In genomic region chr3:108458866-108459265, GRCm38 (mm10) we compare ENCODE assay signal across 8 mouse cellular contexts. TPM values are rescaled to one million over a fixed set of nuclear protein-coding genes. Genes with fewer than 3 reads are reported as not detected.
DNase-seq lines count a peak whose midpoint lies in the region; ATAC-seq and TF ChIP-seq lines count a peak whose summit lies in the region.

No protein-coding gene starts in this region.

- ATAC-seq in heart, embryonic 11.5 days (replicated peaks; ENCODE audit: insufficient number of reproducible peaks, low FRiP score, low TSS enrichment), result no peak; the same call in 1 of the 2 replicates
- peak; percentile 87 for ATAC-seq in intestine, embryonic 14.5 days (replicated peaks; ENCODE audit: low FRiP score, low TSS enrichment, low read depth)
- peak; percentile 86 for ATAC-seq in stomach, embryonic 16.5 days (ENCODE audit: insufficient read depth, low FRiP score)

- 38% methylated on average over 10 of the region's 10 CpGs for WGBS in heart, embryonic 11.5 days (ENCODE audit: insufficient replicate concordance)
- 23% methylated on average over 10 of the region's 10 CpGs for WGBS in intestine, embryonic 14.5 days
- 22% methylated on average over 10 of the region's 10 CpGs for WGBS in stomach, embryonic 16.5 days

- no peaks in the 10 kb centered on the region for H3K9me3 ChIP-seq in heart, embryonic 11.5 days (replicated peaks; ENCODE audit: control insufficient read depth, low read length)
- H3K9me3 ChIP-seq in E14TG2a.4 (ENCODE audit: low read length), result no peaks in the 10 kb centered on the region
- H3K9me3 ChIP-seq in intestine, embryonic 14.5 days (ENCODE audit: control insufficient read depth, low read length), result no peaks in the 10 kb centered on the region
- no peaks in the 10 kb centered on the region for H3K9me3 ChIP-seq in stomach, embryonic 16.5 days (replicated peaks; ENCODE audit: control insufficient read depth, low read length)

- intact Hi-C loops in heart, postnatal 10 days (cut with DNase I), result loop anchor here (5.0 kb wide), 1 partner anchor 57 kb away; no protein-coding TSS in a partner anchor

- H3K4me2 ChIP-seq in heart, embryonic 11.5 days, result peak overlapping the region; percentile 41
- H3K4me2 ChIP-seq in intestine, embryonic 14.5 days (ENCODE audit: low read length), result peak overlapping the region; percentile 16
- peak overlapping the region; percentile 26 for H3K4me2 ChIP-seq in stomach, embryonic 16.5 days (ENCODE audit: low read depth, low read length)

- no peak overlapping the region for H3K4me3 ChIP-seq in heart, embryonic 11.5 days (ENCODE audit: low read depth, low read length)
- peak overlapping the region; percentile 41; the same call in 1 of the 2 replicates for H3K4me3 ChIP-seq in E14TG2a.4 (replicated peaks; ENCODE audit: low read length)
- H3K4me3 ChIP-seq in intestine, embryonic 14.5 days (ENCODE audit: low read depth, low read length), result no peak overlapping the region
- no peak overlapping the region; the same call in 1 of the 2 replicates for H3K4me3 ChIP-seq in stomach, embryonic 16.5 days (replicated peaks; ENCODE audit: low read length)

- no peak for DNase-seq in heart, postnatal 10 days
- peak; percentile 69 for DNase-seq in intestine, embryonic 14.5 days (ENCODE audit: low spot score)
- DNase-seq in lung, adult 18-20 months, result peak; percentile 58 to 64
- no peak for DNase-seq in right cerebral cortex, postnatal 36 days (ENCODE audit: low spot score in 2 of 2)
- DNase-seq in adrenal gland, adult 18-20 months (ENCODE audit: low spot score in 2 of 2), result no peak

- H3K27me3 ChIP-seq in heart, embryonic 11.5 days (ENCODE audit: control insufficient read depth, insufficient read depth, low read length), result no peaks in the 10 kb centered on the region
- peaks cover 17% of the 10 kb centered on the region for H3K27me3 ChIP-seq in E14TG2a.4 (ENCODE audit: insufficient read depth, low read length)
- no peaks in the 10 kb centered on the region for H3K27me3 ChIP-seq in intestine, embryonic 14.5 days (replicated peaks; ENCODE audit: control insufficient read depth, insufficient read depth, low read length)
- no peaks in the 10 kb centered on the region for H3K27me3 ChIP-seq in stomach, embryonic 16.5 days (ENCODE audit: control insufficient read depth, insufficient read depth, low read length)

- H3K36me3 ChIP-seq in heart, embryonic 11.5 days (ENCODE audit: control insufficient read depth, insufficient read depth, low read length), result no peaks in the 10 kb centered on the region
- H3K36me3 ChIP-seq in E14TG2a.4 (ENCODE audit: insufficient read depth, low read length), result no peaks in the 10 kb centered on the region
- H3K36me3 ChIP-seq in intestine, embryonic 14.5 days (ENCODE audit: control insufficient read depth, insufficient read depth, low read length), result no peaks in the 10 kb centered on the region
- no peaks in the 10 kb centered on the region for H3K36me3 ChIP-seq in stomach, embryonic 16.5 days (ENCODE audit: control insufficient read depth, insufficient read depth, low read length)

- no peak overlapping the region for H3K9ac ChIP-seq in heart, embryonic 11.5 days (ENCODE audit: low read depth, low read length)
- H3K9ac ChIP-seq in intestine, embryonic 14.5 days (ENCODE audit: low read length), result no peak overlapping the region
- H3K9ac ChIP-seq in stomach, embryonic 16.5 days (ENCODE audit: low read length), result no peak overlapping the region

- no peak overlapping the region for H3K27ac ChIP-seq in heart, embryonic 11.5 days (ENCODE audit: low read depth, low read length)
- H3K27ac ChIP-seq in intestine, embryonic 14.5 days (ENCODE audit: low read depth), result no peak overlapping the region
- peak overlapping the region; percentile 48 for H3K27ac ChIP-seq in stomach, embryonic 16.5 days (ENCODE audit: low read length)

- 0 out of 2 replicates have a peak, but pooled peaks cover 5% of the 10 kb centered on the region for H3K4me1 ChIP-seq in heart, embryonic 11.5 days (ENCODE audit: control insufficient read depth, insufficient read depth, low read length)
- H3K4me1 ChIP-seq in E14TG2a.4 (replicated peaks; ENCODE audit: low read depth, low read length), result peaks cover 38% of the 10 kb centered on the region
- 0 out of 2 replicates have a peak, but pooled peaks cover 4% of the 10 kb centered on the region for H3K4me1 ChIP-seq in intestine, embryonic 14.5 days (replicated peaks; ENCODE audit: control insufficient read depth, insufficient read depth, low read length)
- peaks cover 4% of the 10 kb centered on the region; the same call in 1 of the 2 replicates for H3K4me1 ChIP-seq in stomach, embryonic 16.5 days (ENCODE audit: control insufficient read depth, insufficient read depth, low read length)

- no peak for TF ChIP-seq CTCF in E14TG2a.4 (conservative IDR thresholded peaks at IDR 0.05; ENCODE audit: low read length)

RNA-seq across cellular contexts. Expression of gene Sars, which starts 13.9 kb away (rescaled TPM):
- polyA plus RNA-seq in heart, embryonic 11.5 days (2014; fragmentation: Nextera tagmentation; extraction: Ambion mirVana), result 103 and 114 TPM in 2 replicates
- total RNA-seq in heart, postnatal 10 days (2021), result 10 to 100 TPM; 97.1 to 97.8 TPM
- polyA plus RNA-seq in intestine, embryonic 14.5 days (2014; fragmentation: Nextera tagmentation; extraction: Ambion mirVana), result 136 and 140 TPM in 2 replicates
- 144 and 146 TPM in 2 replicates for polyA plus RNA-seq in stomach, embryonic 16.5 days (2015; fragmentation: Nextera tagmentation; extraction: Ambion mirVana)
- total RNA-seq in adrenal gland, adult 18-20 months (2021), result 100 to 1,000 TPM; 168 to 202 TPM

RNA-seq across cellular contexts. Expression of gene Celsr2, which starts 43.5 kb away (rescaled TPM):
- polyA plus RNA-seq in heart, embryonic 11.5 days (2014; fragmentation: Nextera tagmentation; extraction: Ambion mirVana), result 3.1 and 3.7 TPM in 2 replicates
- 1 to 10 TPM; 7.4 to 7.6 TPM for total RNA-seq in heart, postnatal 10 days (2021)
- 7.8 and 7.9 TPM in 2 replicates for polyA plus RNA-seq in intestine, embryonic 14.5 days (2014; fragmentation: Nextera tagmentation; extraction: Ambion mirVana)
- 14.4 and 17.4 TPM in 2 replicates for polyA plus RNA-seq in stomach, embryonic 16.5 days (2015; fragmentation: Nextera tagmentation; extraction: Ambion mirVana)
- 1 to 10 TPM; 4.4 to 7.0 TPM for total RNA-seq in adrenal gland, adult 18-20 months (2021)

Comparison
In these comparisons a context has a peak if more than half of its experiments do, and no peak if none do; other contexts are left out.
1. DNase-seq: peak in intestine, embryonic 14.5 days (single experiment) and lung, adult 18-20 months (2 of 2); none in heart, postnatal 10 days (0 of 2), right cerebral cortex, postnatal 36 days (0 of 2) and adrenal gland, adult 18-20 months (0 of 2).
2. Peak in every context shown above with its lines, with median percentiles within 50 percentile points of each other: H3K4me2 ChIP-seq.